Mouse (Mus musculus): Measurements from ENCODE around the gene Dpp9. TPM values are rescaled to one million over a fixed set of nuclear protein-coding genes. Genes with fewer than 3 reads are reported as not detected.
A peak's percentile ranks its signal among the peaks of the same experiment; 100 is the strongest.

Gene Dpp9
- polyA plus RNA-seq, 1 experiment from 2014 or later, result 38.8 TPM

GRCm38 (mm10) chr17:56137839-56138613, 80.7 kb downstream of the Dpp9 start:
- Histone ChIP-seq H3K9me3 (ENCODE audit: control insufficient read depth, low read length) (no peaks in the 10 kb centered on the region), H3K9ac (ENCODE audit: low read depth, low read length) (no peak overlapping the region), H3K4me3 (ENCODE audit: low read depth, low read length) (no peak overlapping the region), H3K27me3 (replicated peaks; ENCODE audit: control insufficient read depth, insufficient read depth, low read length) (peaks cover 47% of the 10 kb centered on the region), H3K36me3 (ENCODE audit: control insufficient read depth, insufficient read depth, low read length) (no peaks in the 10 kb centered on the region), H3K4me2 (peak overlapping the region; percentile 3), H3K27ac (ENCODE audit: low read depth, low read length) (no peak overlapping the region), H3K4me1 (replicated peaks; ENCODE audit: control insufficient read depth, insufficient read depth, low read length) (peaks cover 40% of the 10 kb centered on the region)
- DNase-seq (ENCODE audit: low spot score) (no peak), ATAC-seq (replicated peaks; ENCODE audit: low FRiP score) (no peak)
- 23% methylated on average over 25 of the region's 25 CpGs for WGBS

MicroRNAs within 50 kb of the gene (microRNA counts, 519-probe panel; counts per million panel counts)
- microRNA mmu-miR-7b, result not detected

Small RNA genes lying within 50 kb of the gene (microRNA-seq; reads per million reads assigned to microRNA genes)
- gene Gm44397 (ENCODE audit: borderline number of aligned reads) (not detected), gene Mir7b (ENCODE audit: borderline number of aligned reads) (47.9 reads per million, percentile 41 among the genes with 10 or more reads in this experiment)

Other genes with a start within 250 kb of the Dpp9 start
- 2.4 and 2.5 TPM in 2 replicates for gene Shd, start 248.4 kb downstream of the Dpp9 start, polyA plus RNA-seq (2014; fragmentation: Nextera tagmentation; extraction: Ambion mirVana)
- 6.4 and 8.8 TPM in 2 replicates for gene Fsd1, start 232.4 kb downstream of the Dpp9 start, polyA plus RNA-seq (2014; fragmentation: Nextera tagmentation; extraction: Ambion mirVana)
- 3.4 and 3.5 TPM in 2 replicates for gene Stap2, start 213.3 kb downstream of the Dpp9 start, polyA plus RNA-seq (2014; fragmentation: Nextera tagmentation; extraction: Ambion mirVana)
- gene Mpnd, start 213.2 kb downstream of the Dpp9 start, polyA plus RNA-seq (2014; fragmentation: Nextera tagmentation; extraction: Ambion mirVana), result 42.5 and 47.9 TPM in 2 replicates
- gene Sh3gl1, start 182.3 kb downstream of the Dpp9 start, polyA plus RNA-seq (2014; fragmentation: Nextera tagmentation; extraction: Ambion mirVana), result 96.4 and 99.1 TPM in 2 replicates
- gene Chaf1a, start 178.5 kb downstream of the Dpp9 start, polyA plus RNA-seq (2014; fragmentation: Nextera tagmentation; extraction: Ambion mirVana), result 32.0 and 32.6 TPM in 2 replicates
- 23.1 and 25.7 TPM in 2 replicates for gene Ubxn6, start 143.9 kb downstream of the Dpp9 start, polyA plus RNA-seq (2014; fragmentation: Nextera tagmentation; extraction: Ambion mirVana)
- gene Hdgfl2, start 139.3 kb downstream of the Dpp9 start, polyA plus RNA-seq (2014; fragmentation: Nextera tagmentation; extraction: Ambion mirVana), result 111 and 119 TPM in 2 replicates
- gene Plin4, start 109.1 kb downstream of the Dpp9 start, polyA plus RNA-seq (2014; fragmentation: Nextera tagmentation; extraction: Ambion mirVana), result 0.14 TPM in 1 of 2 replicates, not detected in the other
- 0.43 and 0.68 TPM in 2 replicates for gene Plin5, start 101.3 kb downstream of the Dpp9 start, polyA plus RNA-seq (2014; fragmentation: Nextera tagmentation; extraction: Ambion mirVana)
- 0.23 and 0.34 TPM in 2 replicates for gene Lrg1, start 96.9 kb downstream of the Dpp9 start, polyA plus RNA-seq (2014; fragmentation: Nextera tagmentation; extraction: Ambion mirVana)
- 1.4 and 1.5 TPM in 2 replicates for gene Sema6b, start 78.6 kb downstream of the Dpp9 start, polyA plus RNA-seq (2014; fragmentation: Nextera tagmentation; extraction: Ambion mirVana)
- 6.8 and 7.5 TPM in 2 replicates for gene Tnfaip8l1, start 56.4 kb downstream of the Dpp9 start, polyA plus RNA-seq (2014; fragmentation: Nextera tagmentation; extraction: Ambion mirVana)
- 98.7 and 102 TPM in 2 replicates for gene Mydgf, start 35.0 kb downstream of the Dpp9 start, polyA plus RNA-seq (2014; fragmentation: Nextera tagmentation; extraction: Ambion mirVana)
- gene Fem1a, start 37.9 kb upstream of the Dpp9 start, polyA plus RNA-seq (2014; fragmentation: Nextera tagmentation; extraction: Ambion mirVana), result 14.0 and 15.0 TPM in 2 replicates
- gene Ticam1, start 57.9 kb upstream of the Dpp9 start, polyA plus RNA-seq (2014; fragmentation: Nextera tagmentation; extraction: Ambion mirVana), result 5.8 and 6.2 TPM in 2 replicates
- 48.4 and 53.7 TPM in 2 replicates for gene Plin3, start 74.0 kb upstream of the Dpp9 start, polyA plus RNA-seq (2014; fragmentation: Nextera tagmentation; extraction: Ambion mirVana)
- not detected in 2 replicates for gene Arrdc5, start 81.4 kb upstream of the Dpp9 start, polyA plus RNA-seq (2014; fragmentation: Nextera tagmentation; extraction: Ambion mirVana)
- 172 and 182 TPM in 2 replicates for gene Uhrf1, start 84.4 kb upstream of the Dpp9 start, polyA plus RNA-seq (2014; fragmentation: Nextera tagmentation; extraction: Ambion mirVana)
- gene Kdm4b, start 107.2 kb upstream of the Dpp9 start, polyA plus RNA-seq (2014; fragmentation: Nextera tagmentation; extraction: Ambion mirVana), result 21.7 and 24.3 TPM in 2 replicates